Mouse (Mus musculus) midbrain, postnatal 0 days (tissue): ENCODE measurements at regions not wholly inside any gene's neighbourhood (a gene's known extent, or its start where the extent isn't known, plus 50 kb on each side); places are given as distances from the start of the nearest gene placed in this dataset.

Experiments used
- ATAC-seq: fragments of 200-750 bp; cut with Nextera tagmentation; 2 replicates; pipeline ENCODE4 v1.8.0; 2017; ENCODE audit warnings: moderate number of reproducible peaks, mild to moderate bottlenecking, moderate TSS enrichment, moderate library complexity; ENCODE audit not compliant: low FRiP score
- DNase-seq: peaks from one replicate; pipeline ENCODE4 v3.0.0-alpha.2; 2015; ENCODE audit warnings: low spot score
- H3K27ac ChIP-seq: fragments of 300-500 bp; sonication (generic); 2 replicates; pipeline ENCODE4 v1.5.1; 2014; ENCODE audit warnings: low read depth, mild to moderate bottlenecking, low read length, mixed read lengths
- H3K27me3 ChIP-seq: fragments of 300-500 bp; sonication (generic); 2 replicates; pipeline ENCODE4 v1.6.1; 2014; ENCODE audit warnings: low read length, control low read depth, mixed read lengths; ENCODE audit not compliant: insufficient read depth
- H3K36me3 ChIP-seq: fragments of 300-500 bp; sonication (generic); 2 replicates; pipeline ENCODE4 v1.6.1; 2014; ENCODE audit warnings: low read length, control low read depth, mixed read lengths; ENCODE audit not compliant: insufficient read depth
- H3K4me1 ChIP-seq: fragments of 300-500 bp; sonication (generic); 2 replicates; pipeline ENCODE4 v1.6.1; 2014; ENCODE audit warnings: mild to moderate bottlenecking, control low read depth, antibody characterized with exemption, low read length, mixed read lengths; ENCODE audit not compliant: insufficient read depth
- H3K4me2 ChIP-seq: fragments of 300-500 bp; sonication (generic); 2 replicates; pipeline ENCODE4 v1.6.1; 2014; ENCODE audit warnings: low read depth, mild to moderate bottlenecking, low read length, mixed read lengths; ENCODE audit not compliant: poor library complexity, severe bottlenecking
- H3K4me3 ChIP-seq: fragments of 300-500 bp; sonication (generic); 2 replicates; pipeline ENCODE4 v1.5.1; 2014; ENCODE audit warnings: low read depth, mild to moderate bottlenecking, low read length, moderate library complexity
- H3K9ac ChIP-seq: fragments of 300-500 bp; sonication (generic); replicated peaks from 2 replicates; pipeline ENCODE4 v1.6.1; 2014; ENCODE audit warnings: mild to moderate bottlenecking, low read length, moderate library complexity, mixed read lengths; ENCODE audit not compliant: poor library complexity, severe bottlenecking
- H3K9me3 ChIP-seq: fragments of 300-500 bp; sonication (generic); 2 replicates; pipeline ENCODE4 v1.6.1; 2016; ENCODE audit warnings: low read length, control low read depth
- CTCF ChIP-seq: IDR thresholded peaks from 2 replicates; pipeline ENCODE4 v1.5.1; 2016; ENCODE audit warnings: antibody characterized with exemption, mild to moderate bottlenecking
- WGBS: fragments of 180-500 bp; shearing (Covaris S2); extraction: QIAGEN DNeasy Blood & Tissue Kit; methylation state at CpG from one replicate; pipeline ENCODE4 v1.1.7; 2014; 5-methylcytosine and 5-hydroxymethylcytosine counted together

- no peak for ATAC-seq
- Histone ChIP-seq H3K4me1 (no peaks in the 10 kb centered on the region), H3K9me3 (no peaks in the 10 kb centered on the region), H3K27ac (no peak overlapping the region), H3K36me3 (no peaks in the 10 kb centered on the region), H3K27me3 (no peaks in the 10 kb centered on the region), H3K9ac (no peak overlapping the region), H3K4me3 (no peak overlapping the region), H3K4me2 (no peak overlapping the region)
- TF ChIP-seq CTCF, result no peak
- 66% methylated on average over 1 of the region's 1 CpGs for WGBS
- DNase-seq, result no peak
Measured at GRCm38 (mm10) chr3:125155319-125155718, 248.6 kb upstream of the Ndst4 start.

- Histone ChIP-seq H3K4me1 (no peaks in the 10 kb centered on the region), H3K4me2 (no peak overlapping the region), H3K36me3 (no peaks in the 10 kb centered on the region), H3K27me3 (no peaks in the 10 kb centered on the region), H3K9ac (no peak overlapping the region), H3K4me3 (no peak overlapping the region), H3K27ac (no peak overlapping the region), H3K9me3 (no peaks in the 10 kb centered on the region)
- no peak for ATAC-seq
- no peak for DNase-seq
- TF ChIP-seq CTCF, result no peak
- 86% methylated on average over 5 of the region's 5 CpGs for WGBS
Measured at GRCm38 (mm10) chr3:125159763-125160162, 244.1 kb upstream of the Ndst4 start.

- H3K9ac ChIP-seq, result no peak overlapping the region
- TF ChIP-seq CTCF, result no peak
- DNase-seq, result peak; percentile 37
- no peaks in the 10 kb centered on the region for H3K36me3 ChIP-seq
- H3K27ac ChIP-seq, result no peak overlapping the region
- H3K4me1 ChIP-seq, result no peaks in the 10 kb centered on the region
- ATAC-seq, result no peak
- no peaks in the 10 kb centered on the region for H3K9me3 ChIP-seq
- no peaks in the 10 kb centered on the region for H3K27me3 ChIP-seq
- H3K4me3 ChIP-seq, result no peak overlapping the region
- no peak overlapping the region for H3K4me2 ChIP-seq
Measured at GRCm38 (mm10) chr3:125190571-125190970, 213.3 kb upstream of the Ndst4 start.

- 94% methylated on average over 2 of the region's 2 CpGs for WGBS
- H3K27me3 ChIP-seq, result no peaks in the 10 kb centered on the region
- H3K4me1 ChIP-seq, result no peaks in the 10 kb centered on the region
- no peak overlapping the region for H3K4me3 ChIP-seq
- no peaks in the 10 kb centered on the region for H3K9me3 ChIP-seq
- H3K27ac ChIP-seq, result no peak overlapping the region
- DNase-seq, result no peak
- TF ChIP-seq CTCF, result no peak
- H3K9ac ChIP-seq, result no peak overlapping the region
- no peaks in the 10 kb centered on the region for H3K36me3 ChIP-seq
- ATAC-seq, result no peak
- no peak overlapping the region for H3K4me2 ChIP-seq
Measured at GRCm38 (mm10) chr3:125220913-125221312, 183.0 kb upstream of the Ndst4 start.

- no peaks in the 10 kb centered on the region for H3K4me1 ChIP-seq
- no peak for TF ChIP-seq CTCF
- ATAC-seq, result no peak
- H3K9me3 ChIP-seq, result no peaks in the 10 kb centered on the region
- no peaks in the 10 kb centered on the region for H3K27me3 ChIP-seq
- H3K4me3 ChIP-seq, result no peak overlapping the region
- WGBS, result 77% methylated on average over 3 of the region's 3 CpGs
- H3K36me3 ChIP-seq, result no peaks in the 10 kb centered on the region
- no peak overlapping the region for H3K9ac ChIP-seq
- DNase-seq, result no peak
- no peak overlapping the region for H3K27ac ChIP-seq
- H3K4me2 ChIP-seq, result no peak overlapping the region
Measured at GRCm38 (mm10) chr3:125251124-125251523, 152.8 kb upstream of the Ndst4 start.

- Histone ChIP-seq H3K27ac (no peak overlapping the region), H3K9me3 (no peaks in the 10 kb centered on the region), H3K4me3 (no peak overlapping the region), H3K4me2 (no peak overlapping the region), H3K27me3 (no peaks in the 10 kb centered on the region), H3K36me3 (no peaks in the 10 kb centered on the region), H3K4me1 (no peaks in the 10 kb centered on the region), H3K9ac (no peak overlapping the region)
- no peak for DNase-seq
- TF ChIP-seq CTCF, result no peak
- WGBS, result 71% methylated on average over 2 of the region's 2 CpGs
- ATAC-seq, result no peak
Measured at GRCm38 (mm10) chr3:125260909-125261308, 143.0 kb upstream of the Ndst4 start.
